Mouse (Mus musculus) midbrain, postnatal 0 days (tissue): ENCODE results near the gene Ltb4r2. TPM values are rescaled to one million over a fixed set of nuclear protein-coding genes. Genes with fewer than 3 reads are reported as not detected.

ENCODE experiments used
- ATAC-seq: fragments of 200-750 bp; cut with Nextera tagmentation; 2 replicates; pipeline ENCODE4 v1.8.0; 2017; ENCODE audit warnings: moderate number of reproducible peaks, mild to moderate bottlenecking, moderate TSS enrichment, moderate library complexity; ENCODE audit not compliant: low FRiP score
- DNase-seq: peaks from one replicate; pipeline ENCODE4 v3.0.0-alpha.2; 2015; ENCODE audit warnings: low spot score
- H3K27ac ChIP-seq: fragments of 300-500 bp; sonication (generic); 2 replicates; pipeline ENCODE4 v1.5.1; 2014; ENCODE audit warnings: low read depth, mild to moderate bottlenecking, low read length, mixed read lengths
- H3K27me3 ChIP-seq: fragments of 300-500 bp; sonication (generic); 2 replicates; pipeline ENCODE4 v1.6.1; 2014; ENCODE audit warnings: low read length, control low read depth, mixed read lengths; ENCODE audit not compliant: insufficient read depth
- H3K36me3 ChIP-seq: fragments of 300-500 bp; sonication (generic); 2 replicates; pipeline ENCODE4 v1.6.1; 2014; ENCODE audit warnings: low read length, control low read depth, mixed read lengths; ENCODE audit not compliant: insufficient read depth
- H3K4me1 ChIP-seq: fragments of 300-500 bp; sonication (generic); 2 replicates; pipeline ENCODE4 v1.6.1; 2014; ENCODE audit warnings: mild to moderate bottlenecking, control low read depth, antibody characterized with exemption, low read length, mixed read lengths; ENCODE audit not compliant: insufficient read depth
- H3K4me2 ChIP-seq: fragments of 300-500 bp; sonication (generic); 2 replicates; pipeline ENCODE4 v1.6.1; 2014; ENCODE audit warnings: low read depth, mild to moderate bottlenecking, low read length, mixed read lengths; ENCODE audit not compliant: poor library complexity, severe bottlenecking
- H3K4me3 ChIP-seq: fragments of 300-500 bp; sonication (generic); 2 replicates; pipeline ENCODE4 v1.5.1; 2014; ENCODE audit warnings: low read depth, mild to moderate bottlenecking, low read length, moderate library complexity
- H3K9ac ChIP-seq: fragments of 300-500 bp; sonication (generic); replicated peaks from 2 replicates; pipeline ENCODE4 v1.6.1; 2014; ENCODE audit warnings: mild to moderate bottlenecking, low read length, moderate library complexity, mixed read lengths; ENCODE audit not compliant: poor library complexity, severe bottlenecking
- H3K9me3 ChIP-seq: fragments of 300-500 bp; sonication (generic); 2 replicates; pipeline ENCODE4 v1.6.1; 2016; ENCODE audit warnings: low read length, control low read depth
- CTCF ChIP-seq: IDR thresholded peaks from 2 replicates; pipeline ENCODE4 v1.5.1; 2016; ENCODE audit warnings: antibody characterized with exemption, mild to moderate bottlenecking
- WGBS: fragments of 180-500 bp; shearing (Covaris S2); extraction: QIAGEN DNeasy Blood & Tissue Kit; methylation state at CpG from one replicate; pipeline ENCODE4 v1.1.7; 2014; 5-methylcytosine and 5-hydroxymethylcytosine counted together
- polyA plus RNA-seq: library from polyadenylated mRNA; unstranded; fragments of >200 nt; fragmentation: Nextera tagmentation; extraction: Ambion mirVana; gene quantifications from 2 replicates; pipeline ENCODE4 v1.2.1, GENCODE M21; 2015
- total RNA-seq: library from RNA; depleted of rRNA; stranded (reverse); fragments of >200 nt; gene quantifications from 2 replicates; pipeline ENCODE4 v1.2.3, GENCODE M21; 2014; rRNA removed

Ltb4r2 gene
- total and polyA plus RNA-seq, 2 experiments from 2014 or later: 0.38 to 0.60 TPM

DNA sequence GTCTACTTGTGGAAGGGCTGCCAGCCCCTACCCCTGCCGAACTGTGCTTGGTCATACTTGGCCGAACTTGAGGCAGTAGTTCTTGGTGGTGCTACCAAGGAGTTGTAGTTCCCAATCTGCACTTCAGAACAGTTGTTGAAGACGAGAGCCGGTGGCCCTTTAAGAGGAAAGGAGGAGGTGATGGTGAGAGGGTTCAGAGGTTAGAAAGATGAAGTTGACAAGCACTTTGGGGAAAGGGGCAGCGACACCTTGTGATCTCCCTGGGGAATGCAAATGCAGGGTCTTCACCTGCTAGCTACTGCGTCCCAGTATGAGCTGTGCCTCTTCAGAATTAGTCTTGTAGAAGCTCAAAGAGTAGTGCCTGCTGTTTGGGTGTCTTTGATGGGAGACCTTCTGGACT is 24.0 kb downstream of the Ltb4r2 start:
- 0 out of 2 replicates have a peak, but pooled peaks cover 2% of the 10 kb centered on the region for H3K4me1 ChIP-seq
- WGBS: 27% methylated on average over 6 of the region's 6 CpGs
- no peaks in the 10 kb centered on the region for H3K36me3 ChIP-seq
- no peak overlapping the region for H3K4me2 ChIP-seq
- H3K27ac ChIP-seq: no peak overlapping the region
- no peak for DNase-seq
- H3K9ac ChIP-seq: no peak overlapping the region
- H3K9me3 ChIP-seq: no peaks in the 10 kb centered on the region
- no peak overlapping the region for H3K4me3 ChIP-seq
- TF ChIP-seq CTCF: no peak
- ATAC-seq: no peak
- peaks cover 72% of the 10 kb centered on the region for H3K27me3 ChIP-seq

DNA sequence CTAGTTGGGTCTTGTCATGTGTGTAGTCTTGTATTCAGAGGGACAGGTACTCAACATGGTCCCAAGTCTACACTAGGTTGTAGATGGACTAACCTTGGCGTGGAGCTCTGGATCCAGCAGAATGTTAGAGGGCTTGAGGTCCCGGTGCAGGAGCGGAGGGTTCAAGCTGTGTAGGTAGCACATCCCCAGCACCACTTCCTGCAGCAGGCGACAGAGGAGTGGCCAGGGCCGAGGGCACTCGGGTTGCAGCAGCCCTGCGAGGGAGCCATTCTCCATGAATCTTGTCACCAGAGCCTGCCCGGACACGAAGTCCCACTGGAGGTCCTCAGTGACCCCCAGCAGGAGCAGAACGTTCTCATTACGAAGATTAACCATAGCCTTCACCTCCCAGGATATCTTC is 26.5 kb downstream of the Ltb4r2 start:
- no peak for TF ChIP-seq CTCF
- DNase-seq (no peak), ATAC-seq (no peak)
- no peak overlapping the region for H3K4me2 ChIP-seq
- H3K4me3 ChIP-seq: no peak overlapping the region
- no peaks in the 10 kb centered on the region for H3K9me3 ChIP-seq
- H3K27me3 ChIP-seq: peaks cover 61% of the 10 kb centered on the region
- H3K4me1 ChIP-seq: 0 out of 2 replicates have a peak, but pooled peaks cover 2% of the 10 kb centered on the region
- H3K27ac ChIP-seq: no peak overlapping the region
- H3K36me3 ChIP-seq: no peaks in the 10 kb centered on the region
- no peak overlapping the region for H3K9ac ChIP-seq
- 42% methylated on average over 11 of the region's 11 CpGs for WGBS

DNA sequence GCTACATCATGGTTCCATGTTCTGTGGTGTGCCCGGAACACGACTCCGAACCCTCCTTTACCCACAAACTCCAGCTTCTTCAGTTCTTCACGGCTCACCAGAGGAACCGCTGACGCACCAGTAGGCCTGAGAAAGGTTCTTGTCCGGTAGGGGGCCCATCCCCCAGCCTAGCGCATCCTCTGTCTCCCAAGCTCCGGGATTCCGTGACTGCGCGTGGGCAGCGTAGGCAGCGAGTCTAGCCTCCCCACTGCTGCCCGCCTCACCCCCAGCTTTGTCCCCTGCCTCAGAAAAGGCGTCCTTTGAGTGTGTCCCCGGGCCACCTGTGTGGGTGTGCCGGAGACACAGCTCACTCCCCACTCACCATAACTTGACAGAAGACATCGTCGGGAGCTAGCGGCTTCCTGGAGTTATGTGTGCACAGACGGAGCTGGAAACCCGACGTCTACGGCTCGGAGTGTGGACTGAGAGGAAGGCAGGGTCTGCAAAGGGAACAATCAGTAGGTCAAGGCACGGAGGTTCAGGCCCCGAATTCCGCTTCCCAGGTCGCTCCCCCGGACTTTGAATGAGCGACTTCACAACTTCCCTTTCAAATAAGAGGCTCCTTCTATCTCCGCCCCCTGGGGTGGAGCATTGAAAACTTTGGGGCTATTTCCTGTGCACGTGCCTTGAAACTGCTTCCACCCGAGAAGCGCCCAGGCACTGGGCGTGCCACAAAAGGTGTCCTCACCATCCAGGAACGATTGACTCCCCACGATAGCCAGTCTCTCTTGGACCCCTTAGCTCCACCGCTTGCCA is 27.2 kb downstream of the Ltb4r2 start, which contains the start of gene Ripk3:
TSS of gene Ripk3 (minus strand) at position 610 of the 795 bp plus-strand sequence.
- no peaks in the 10 kb centered on the region for H3K9me3 ChIP-seq
- H3K4me2 ChIP-seq: peak within 1 kb of the TSS; percentile 33
- ATAC-seq (no peak), DNase-seq (no peak)
- peak within 1 kb of the TSS; percentile 23; the same call in 1 of the 2 replicates for H3K4me3 ChIP-seq
- no peak within 1 kb of the TSS for H3K9ac ChIP-seq
- no peak within 1 kb of the TSS for H3K27ac ChIP-seq
- H3K36me3 ChIP-seq: no peaks in the 10 kb centered on the region
- H3K27me3 ChIP-seq: peaks cover 56% of the 10 kb centered on the region
- no peak for TF ChIP-seq CTCF
- 0 out of 2 replicates have a peak, but pooled peaks cover 2% of the 10 kb centered on the region for H3K4me1 ChIP-seq
- WGBS: 6% methylated on average over 40 of the region's 40 CpGs

DNA sequence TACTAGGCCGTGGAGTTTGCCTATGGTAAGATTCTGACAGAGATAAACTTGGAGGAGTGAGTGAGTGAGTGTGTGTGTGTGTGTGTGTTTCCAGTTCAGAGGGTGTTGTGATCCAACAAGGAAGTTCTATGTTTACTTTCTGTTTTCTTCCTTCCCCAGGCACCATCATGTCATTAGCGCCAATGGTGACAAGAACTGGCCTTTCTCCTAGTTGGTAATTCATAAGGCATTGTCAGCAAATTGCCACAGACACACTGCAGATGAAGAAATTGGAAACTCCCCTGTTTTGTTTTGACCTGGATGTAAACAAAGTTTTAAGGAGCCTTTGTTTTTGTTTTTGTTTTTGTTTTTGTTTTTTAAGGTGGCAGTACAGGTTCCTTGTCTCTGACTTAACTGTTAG is 32.2 kb downstream of the Ltb4r2 start:
- Histone ChIP-seq H3K4me3 (no peak overlapping the region), H3K4me1 (no peaks in the 10 kb centered on the region), H3K27me3 (peaks cover 15% of the 10 kb centered on the region), H3K9ac (no peak overlapping the region), H3K27ac (no peak overlapping the region), H3K36me3 (no peaks in the 10 kb centered on the region), H3K9me3 (no peaks in the 10 kb centered on the region), H3K4me2 (no peak overlapping the region)
- DNase-seq: no peak
- no peak for TF ChIP-seq CTCF
- WGBS: 85% methylated on average over 2 of the region's 2 CpGs
- no peak for ATAC-seq

DNA sequence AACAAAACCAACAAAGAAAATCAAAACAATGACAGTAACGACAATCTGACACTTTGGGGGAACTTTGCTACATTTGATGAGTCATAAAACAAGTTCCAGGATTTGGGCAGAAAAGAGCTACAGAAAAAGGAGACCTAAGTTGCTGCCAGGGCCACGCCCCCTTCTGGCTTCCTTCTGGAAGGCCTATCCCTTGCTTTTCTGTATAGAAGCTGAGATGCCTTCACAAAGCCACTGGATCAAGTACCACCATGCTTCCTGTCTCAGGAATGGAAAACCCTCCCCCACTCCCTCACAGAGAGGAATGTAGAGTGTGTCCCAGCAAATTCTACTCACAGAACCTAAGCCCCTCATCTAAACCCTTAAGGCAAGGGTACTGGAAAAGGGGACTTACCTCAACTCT is 32.7 kb downstream of the Ltb4r2 start:
- no peak overlapping the region for H3K4me3 ChIP-seq
- no peak overlapping the region for H3K9ac ChIP-seq
- no peak for ATAC-seq
- H3K27ac ChIP-seq: no peak overlapping the region
- no peaks in the 10 kb centered on the region for H3K36me3 ChIP-seq
- H3K27me3 ChIP-seq: peaks cover 10% of the 10 kb centered on the region
- H3K9me3 ChIP-seq: no peaks in the 10 kb centered on the region
- H3K4me2 ChIP-seq: no peak overlapping the region
- DNase-seq: no peak
- 56% methylated on average over 2 of the region's 2 CpGs for WGBS
- no peaks in the 10 kb centered on the region for H3K4me1 ChIP-seq
- TF ChIP-seq CTCF: no peak

DNA sequence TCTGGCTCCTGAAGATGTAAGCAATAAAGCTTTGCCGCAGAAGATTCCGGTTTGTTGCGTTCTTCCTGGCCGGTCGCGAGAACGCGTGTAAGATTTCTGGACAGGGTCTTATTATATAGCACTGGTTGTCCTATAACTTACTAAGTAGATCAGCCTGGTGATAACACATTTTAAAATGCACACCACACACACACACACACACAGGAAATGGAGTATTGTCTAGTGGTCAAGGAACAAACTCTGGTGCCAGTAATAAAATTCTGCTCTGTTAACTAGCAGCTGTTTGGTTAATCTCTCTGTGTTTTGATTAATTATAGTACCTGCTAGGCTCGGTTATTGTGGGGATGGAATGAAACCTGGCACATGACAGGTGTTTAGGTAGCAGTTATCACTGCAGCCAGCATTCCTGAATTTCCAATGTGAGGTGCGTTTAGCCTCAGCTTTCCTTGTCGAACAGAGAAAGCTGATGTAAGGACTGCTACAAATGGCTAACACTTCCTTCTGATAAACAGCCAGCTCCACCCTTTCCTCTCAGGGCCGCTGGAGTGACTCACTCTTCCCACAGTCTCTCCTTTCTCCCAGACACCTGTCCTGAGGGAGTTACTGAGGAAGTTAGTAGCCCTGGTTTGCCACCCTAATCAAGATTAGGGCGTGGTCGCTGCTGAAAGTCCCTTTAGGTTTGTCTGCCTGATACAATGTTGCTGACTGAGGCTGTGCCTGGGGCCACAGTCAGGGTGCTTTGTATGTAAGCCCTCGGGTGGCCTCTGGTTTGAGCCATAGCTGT is 34.3 kb downstream of the Ltb4r2 start:
- DNase-seq (no peak), ATAC-seq (no peak)
- H3K9ac ChIP-seq: no peak overlapping the region
- WGBS: 86% methylated on average over 15 of the region's 15 CpGs
- TF ChIP-seq CTCF: no peak
- H3K4me3 ChIP-seq: no peak overlapping the region
- H3K27ac ChIP-seq: no peak overlapping the region
- H3K36me3 ChIP-seq: no peaks in the 10 kb centered on the region
- H3K27me3 ChIP-seq: no peaks in the 10 kb centered on the region
- no peaks in the 10 kb centered on the region for H3K9me3 ChIP-seq
- no peaks in the 10 kb centered on the region for H3K4me1 ChIP-seq
- H3K4me2 ChIP-seq: no peak overlapping the region

Other genes with a start within 250 kb of the Ltb4r2 start
Only the 30 nearest of the 34 such genes appear.
- gene Fitm1, start 185.8 kb upstream of the Ltb4r2 start, total RNA-seq: 0.33 and 0.80 TPM in 2 replicates
- 0.16 and 0.17 TPM in 2 replicates for gene Fitm1, start 185.8 kb upstream of the Ltb4r2 start, polyA plus RNA-seq
- 119 and 147 TPM in 2 replicates for gene Psme1, start 183.3 kb upstream of the Ltb4r2 start, total RNA-seq
- 268 and 288 TPM in 2 replicates for gene Psme1, start 183.3 kb upstream of the Ltb4r2 start, polyA plus RNA-seq
- gene Emc9, start 176.1 kb upstream of the Ltb4r2 start, total RNA-seq: 36.3 and 38.9 TPM in 2 replicates
- gene Emc9, start 176.1 kb upstream of the Ltb4r2 start, polyA plus RNA-seq: 74.3 and 78.8 TPM in 2 replicates
- gene Psme2, start 170.3 kb upstream of the Ltb4r2 start, total RNA-seq: 62.8 and 69.6 TPM in 2 replicates
- 157 and 184 TPM in 2 replicates for gene Psme2, start 170.3 kb upstream of the Ltb4r2 start, polyA plus RNA-seq
- gene Rnf31, start 169.7 kb upstream of the Ltb4r2 start, total RNA-seq: 19.8 and 26.7 TPM in 2 replicates
- gene Rnf31, start 169.7 kb upstream of the Ltb4r2 start, polyA plus RNA-seq: 20.4 and 23.0 TPM in 2 replicates
- gene Irf9, start 157.9 kb upstream of the Ltb4r2 start, total RNA-seq: 17.1 and 18.2 TPM in 2 replicates
- 7.4 and 8.3 TPM in 2 replicates for gene Irf9, start 157.9 kb upstream of the Ltb4r2 start, polyA plus RNA-seq
- gene Rec8, start 143.4 kb upstream of the Ltb4r2 start, total RNA-seq: 6.0 and 11.1 TPM in 2 replicates
- 7.6 and 8.7 TPM in 2 replicates for gene Rec8, start 143.4 kb upstream of the Ltb4r2 start, polyA plus RNA-seq
- 109 and 122 TPM in 2 replicates for gene Ipo4, start 125.5 kb upstream of the Ltb4r2 start, total RNA-seq
- 104 and 112 TPM in 2 replicates for gene Ipo4, start 125.5 kb upstream of the Ltb4r2 start, polyA plus RNA-seq
- 6.3 and 6.7 TPM in 2 replicates for gene Gm49378, start 123.5 kb upstream of the Ltb4r2 start, total RNA-seq
- 2.3 and 2.8 TPM in 2 replicates for gene Gm49378, start 123.5 kb upstream of the Ltb4r2 start, polyA plus RNA-seq
- gene Tm9sf1, start 117.6 kb upstream of the Ltb4r2 start, total RNA-seq: 47.7 and 60.3 TPM in 2 replicates
- gene Tm9sf1, start 117.6 kb upstream of the Ltb4r2 start, polyA plus RNA-seq: 48.2 and 54.3 TPM in 2 replicates
- 0.14 and 0.16 TPM in 2 replicates for gene Tssk4, start 111.2 kb upstream of the Ltb4r2 start, total RNA-seq
- 0.28 and 0.36 TPM in 2 replicates for gene Tssk4, start 111.2 kb upstream of the Ltb4r2 start, polyA plus RNA-seq
- 46.7 and 53.7 TPM in 2 replicates for gene Mdp1, start 100.9 kb upstream of the Ltb4r2 start, total RNA-seq
- 77.9 and 82.2 TPM in 2 replicates for gene Mdp1, start 100.9 kb upstream of the Ltb4r2 start, polyA plus RNA-seq
- gene Gmpr2, start 89.5 kb upstream of the Ltb4r2 start, total RNA-seq: 19.9 and 24.4 TPM in 2 replicates
- 35.5 and 36.7 TPM in 2 replicates for gene Gmpr2, start 89.5 kb upstream of the Ltb4r2 start, polyA plus RNA-seq
- 129 and 133 TPM in 2 replicates for gene Nedd8, start 89.3 kb upstream of the Ltb4r2 start, total RNA-seq
- 569 and 590 TPM in 2 replicates for gene Nedd8, start 89.3 kb upstream of the Ltb4r2 start, polyA plus RNA-seq
- gene Tinf2, start 79.6 kb upstream of the Ltb4r2 start, total RNA-seq: 14.6 and 15.7 TPM in 2 replicates
- gene Tinf2, start 79.6 kb upstream of the Ltb4r2 start, polyA plus RNA-seq: 19.9 and 23.6 TPM in 2 replicates
- gene Tgm1, start 47.5 kb upstream of the Ltb4r2 start, total RNA-seq: 0.16 and 0.38 TPM in 2 replicates
- gene Tgm1, start 47.5 kb upstream of the Ltb4r2 start, polyA plus RNA-seq: 0.14 and 0.18 TPM in 2 replicates
- 75.1 and 94.5 TPM in 2 replicates for gene Rabggta, start 39.2 kb upstream of the Ltb4r2 start, total RNA-seq
- gene Rabggta, start 39.2 kb upstream of the Ltb4r2 start, polyA plus RNA-seq: 61.9 and 62.6 TPM in 2 replicates
- gene Dhrs1, start 15.7 kb upstream of the Ltb4r2 start, total RNA-seq: 75.1 and 94.0 TPM in 2 replicates
- gene Dhrs1, start 15.7 kb upstream of the Ltb4r2 start, polyA plus RNA-seq: 72.0 and 73.3 TPM in 2 replicates
- gene Nop9, start 15.7 kb upstream of the Ltb4r2 start, total RNA-seq: 22.0 and 30.4 TPM in 2 replicates
- gene Nop9, start 15.7 kb upstream of the Ltb4r2 start, polyA plus RNA-seq: 17.3 and 17.8 TPM in 2 replicates
- gene Cideb, start 3.0 kb upstream of the Ltb4r2 start, total RNA-seq: 0.66 and 2.6 TPM in 2 replicates
- 0.25 and 1.1 TPM in 2 replicates for gene Cideb, start 3.0 kb upstream of the Ltb4r2 start, polyA plus RNA-seq
- gene Ltb4r1, start 4.5 kb downstream of the Ltb4r2 start, total RNA-seq: 0.88 and 1.8 TPM in 2 replicates
- gene Ltb4r1, start 4.5 kb downstream of the Ltb4r2 start, polyA plus RNA-seq: 0.94 and 1.1 TPM in 2 replicates
- gene Adcy4, start 22.7 kb downstream of the Ltb4r2 start, total RNA-seq: 3.6 and 4.0 TPM in 2 replicates
- gene Adcy4, start 22.7 kb downstream of the Ltb4r2 start, polyA plus RNA-seq: 1.7 TPM in 2 replicates
- 0.27 TPM in 1 of 2 replicates, not detected in the other for gene Ripk3, start 27.4 kb downstream of the Ltb4r2 start, total RNA-seq
- 1.3 and 3.0 TPM in 2 replicates for gene Ripk3, start 27.4 kb downstream of the Ltb4r2 start, polyA plus RNA-seq
- gene Nfatc4, start 61.7 kb downstream of the Ltb4r2 start, total RNA-seq: 9.6 and 12.9 TPM in 2 replicates
- gene Nfatc4, start 61.7 kb downstream of the Ltb4r2 start, polyA plus RNA-seq: 4.2 and 5.2 TPM in 2 replicates
- gene Nynrin, start 92.6 kb downstream of the Ltb4r2 start, total RNA-seq: 36.4 and 42.0 TPM in 2 replicates
- gene Nynrin, start 92.6 kb downstream of the Ltb4r2 start, polyA plus RNA-seq: 6.8 and 7.2 TPM in 2 replicates
- 0.66 and 1.8 TPM in 2 replicates for gene Cbln3, start 123.0 kb downstream of the Ltb4r2 start, total RNA-seq
- 0.43 and 0.54 TPM in 2 replicates for gene Cbln3, start 123.0 kb downstream of the Ltb4r2 start, polyA plus RNA-seq
- 14.2 and 19.9 TPM in 2 replicates for gene Khnyn, start 123.5 kb downstream of the Ltb4r2 start, total RNA-seq
- 6.3 and 6.5 TPM in 2 replicates for gene Khnyn, start 123.5 kb downstream of the Ltb4r2 start, polyA plus RNA-seq
- gene Sdr39u1, start 138.9 kb downstream of the Ltb4r2 start, total RNA-seq: 143 and 146 TPM in 2 replicates
- gene Sdr39u1, start 138.9 kb downstream of the Ltb4r2 start, polyA plus RNA-seq: 131 and 162 TPM in 2 replicates
- gene Cma1, start 183.2 kb downstream of the Ltb4r2 start, total RNA-seq: 2.7 TPM in 1 of 2 replicates, not detected in the other
- 0.42 and 1.7 TPM in 2 replicates for gene Cma1, start 183.2 kb downstream of the Ltb4r2 start, polyA plus RNA-seq
- not detected in 2 replicates for gene Cma2, start 189.6 kb downstream of the Ltb4r2 start, total RNA-seq
- not detected in 2 replicates for gene Cma2, start 189.6 kb downstream of the Ltb4r2 start, polyA plus RNA-seq